Comparison of ENCODE assay signal across 25 mouse cellular contexts in the genomic region with DNA sequence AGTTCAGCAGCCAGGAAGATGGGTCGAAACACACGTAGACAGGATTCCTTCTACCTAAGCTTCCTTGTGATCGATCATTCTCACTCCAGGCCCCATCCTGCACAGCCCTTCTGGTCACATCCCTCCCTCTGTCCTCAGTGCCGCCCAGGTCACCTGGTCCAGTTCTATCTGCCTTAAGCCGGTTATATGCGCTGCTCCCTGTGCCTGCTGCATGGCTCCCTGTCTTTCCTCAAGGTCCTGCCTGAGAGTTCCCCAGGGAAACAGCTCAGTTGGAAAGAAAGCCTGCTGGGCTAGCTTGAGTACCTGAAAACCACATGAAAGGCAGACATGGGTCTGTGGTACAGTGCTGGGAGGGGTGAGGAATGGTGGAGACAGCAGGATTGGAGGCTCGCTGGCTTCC.
DNase-seq lines count a peak whose midpoint lies in the region; ATAC-seq lines count a peak whose summit lies in the region.
"Had no signal": no experiment of that assay in that cellular context is flagged by ENCODE, and none has a peak within 500 bp of the region (broad histone marks: within the 10 kb centered on the region; RNA-seq: fewer than 3 reads in every experiment).

No protein-coding gene starts in this region.

- H3K9ac ChIP-seq in kidney, embryonic 15.5 days, result no peak overlapping the region
- no peak overlapping the region for H3K9ac ChIP-seq in forebrain, embryonic 15.5 days (replicated peaks)
- H3K9ac ChIP-seq: embryonic facial prominence, embryonic 13.5 days; embryonic facial prominence, embryonic 15.5 days; forebrain, embryonic 12.5 days; forebrain, postnatal 0 days had no signal

- no peak overlapping the region for H3K27ac ChIP-seq in kidney, embryonic 15.5 days
- no peak overlapping the region for H3K27ac ChIP-seq in forebrain, embryonic 15.5 days (replicated peaks)
- H3K27ac ChIP-seq: embryonic facial prominence, embryonic 13.5 days; embryonic facial prominence, embryonic 15.5 days; forebrain, embryonic 10.5 days; forebrain, embryonic 12.5 days had no signal

- H3K4me1 ChIP-seq in kidney, embryonic 15.5 days, result peaks cover 33% of the 10 kb centered on the region
- peaks cover 12% of the 10 kb centered on the region for H3K4me1 ChIP-seq in forebrain, embryonic 15.5 days

- WGBS in kidney, embryonic 15.5 days, result 69% methylated on average over 7 of the region's 7 CpGs
- 79% methylated on average over 7 of the region's 7 CpGs for WGBS in forebrain, embryonic 15.5 days

- no peaks in the 10 kb centered on the region for H3K36me3 ChIP-seq in kidney, embryonic 15.5 days
- no peaks in the 10 kb centered on the region for H3K36me3 ChIP-seq in forebrain, embryonic 15.5 days
- H3K36me3 ChIP-seq: embryonic facial prominence, embryonic 13.5 days; embryonic facial prominence, embryonic 15.5 days; forebrain, embryonic 10.5 days; forebrain, embryonic 12.5 days; G1E had no signal

- H3K4me3 ChIP-seq in kidney, embryonic 15.5 days (replicated peaks), result no peak overlapping the region
- H3K4me3 ChIP-seq in forebrain, embryonic 15.5 days, result no peak overlapping the region
- H3K4me3 ChIP-seq: embryonic facial prominence, embryonic 13.5 days; embryonic facial prominence, embryonic 15.5 days; erythroblast, embryonic 14.5 days; forebrain, embryonic 10.5 days; forebrain, embryonic 12.5 days had no signal

- H3K4me2 ChIP-seq in kidney, embryonic 15.5 days, result no peak overlapping the region
- H3K4me2 ChIP-seq in forebrain, embryonic 15.5 days (replicated peaks), result no peak overlapping the region
- H3K4me2 ChIP-seq: embryonic facial prominence, embryonic 13.5 days; embryonic facial prominence, embryonic 15.5 days; forebrain, embryonic 12.5 days had no signal

- ATAC-seq in kidney, embryonic 15.5 days (replicated peaks; ENCODE audit: low FRiP score), result no peak
- ATAC-seq in forebrain, embryonic 15.5 days (replicated peaks), result no peak
- ATAC-seq: forebrain, embryonic 14.5 days; forebrain, postnatal 0 days; Patski had no signal

- peak; percentile 3 for DNase-seq in kidney, adult 18-20 months
- peak; percentile 2 to 24 for DNase-seq in kidney, postnatal 36 days
- DNase-seq in kidney, postnatal 14 days, result no peak
- peak; percentile 78 for DNase-seq in ZHBTc4 (ENCODE audit: low read depth, low spot score)
- DNase-seq: adrenal gland, adult 2 months; adrenal gland, postnatal 10 days; adrenal gland, postnatal 25 days; cerebellum, adult 11 months; cerebellum, adult 18-20 months; cerebellum, adult 8-10 months; cerebellum, adult 9-11 months; cerebellum, postnatal 14 days; cerebellum, postnatal 36 days; embryo, embryonic 11 days; forebrain, postnatal 0 days had no signal

- no peaks in the 10 kb centered on the region for H3K9me3 ChIP-seq in kidney, embryonic 15.5 days (replicated peaks)
- H3K9me3 ChIP-seq in forebrain, embryonic 15.5 days, result no peaks in the 10 kb centered on the region
- H3K9me3 ChIP-seq: embryonic facial prominence, embryonic 13.5 days; embryonic facial prominence, embryonic 15.5 days; forebrain, embryonic 10.5 days; forebrain, embryonic 12.5 days had no signal

- H3K27me3 ChIP-seq in kidney, embryonic 15.5 days, result no peaks in the 10 kb centered on the region
- no peaks in the 10 kb centered on the region for H3K27me3 ChIP-seq in forebrain, embryonic 15.5 days
- H3K27me3 ChIP-seq: embryonic facial prominence, embryonic 15.5 days had no signal
